Mouse (Mus musculus) CH12.LX (cell line): ENCODE measurements at regions not wholly inside any gene's neighbourhood (a gene's known extent, or its start where the extent isn't known, plus 50 kb on each side); places are given as distances from the start of the nearest gene placed in this dataset.

Experiments used
- DNase-seq: peaks from one replicate; pipeline ENCODE4 v3.0.0-alpha.2; 2013; ENCODE audit errors: extremely low read depth
- H3K27ac ChIP-seq: 2 replicates; pipeline ENCODE4 v1.5.1; 2012; ENCODE audit warnings: low read depth, mild to moderate bottlenecking, control low read depth, moderate library complexity; ENCODE audit not compliant: insufficient read depth
- H3K27me3 ChIP-seq: replicated peaks from 2 replicates; pipeline ENCODE3; 2012; ENCODE audit warnings: inconsistent platforms
- H3K36me3 ChIP-seq, 2 experiments: replicated peaks in 1 of 2; 2 replicates each; pipeline versions ENCODE3 to v1.6.1; 2012; ENCODE audit warnings: inconsistent platforms in 1 of 2, low read length in 1 of 2, mild to moderate bottlenecking in 1 of 2, mixed read lengths in 1 of 2, moderate library complexity in 1 of 2; ENCODE audit not compliant: control insufficient read depth in 1 of 2, insufficient read depth in 1 of 2
- H3K4me1 ChIP-seq, 2 experiments: 2 replicates each; pipeline ENCODE4 v1.6.1; 2012; ENCODE audit warnings: inconsistent platforms in 1 of 2, moderate library complexity in 1 of 2; ENCODE audit not compliant: insufficient read depth in 2 of 2, control insufficient read depth in 1 of 2
- H3K4me2 ChIP-seq: 2 replicates; pipeline ENCODE4 v1.6.1; 2012; ENCODE audit warnings: low read depth, mild to moderate bottlenecking, control low read depth; ENCODE audit not compliant: poor library complexity, insufficient read depth, severe bottlenecking
- H3K4me3 ChIP-seq, 3 experiments: fragments of 150-350 bp in 1 of 3; sonication (generic) in 1 of 3; replicated peaks in 1 of 3; 2 replicates each; pipeline versions ENCODE3 to v1.5.1; 2011 to 2012; ENCODE audit warnings: low read depth in 2 of 3, low read length in 2 of 3, mild to moderate bottlenecking in 2 of 3, moderate library complexity in 2 of 3, control low read depth in 1 of 3, improper control_type of control experiment in 1 of 3, inconsistent platforms in 1 of 3, mixed read lengths in 1 of 3; ENCODE audit not compliant: poor library complexity in 1 of 3
- H3K79me2 ChIP-seq: replicated peaks from 2 replicates; pipeline ENCODE4 v1.6.1; 2012; ENCODE audit warnings: mild to moderate bottlenecking, moderate library complexity; ENCODE audit not compliant: control insufficient read depth, poor library complexity, insufficient read depth, severe bottlenecking; ENCODE audit errors: extremely low read depth
- H3K9ac ChIP-seq: 2 replicates; pipeline ENCODE4 v1.6.1; 2012; ENCODE audit warnings: low read depth, mild to moderate bottlenecking, control low read depth, moderate library complexity; ENCODE audit not compliant: insufficient read depth
- H3K9me3 ChIP-seq: replicated peaks from 2 replicates; pipeline ENCODE3; 2012; ENCODE audit warnings: low read length, inconsistent platforms, mixed read lengths
- BHLHE40 ChIP-seq: IDR thresholded peaks from 2 replicates; pipeline ENCODE4 v1.6.1; 2011; ENCODE audit warnings: mild to moderate bottlenecking, low read depth, low read length, improper control_type of control experiment
- CTCF ChIP-seq, 2 experiments: IDR thresholded peaks in 1 of 2; conservative IDR thresholded peaks in 1 of 2; 2 replicates each; pipeline ENCODE4 v1.5.1; 2011 to 2012; ENCODE audit warnings: low read depth in 2 of 2, low read length in 2 of 2, improper control_type of control experiment in 1 of 2, inconsistent platforms in 1 of 2, mild to moderate bottlenecking in 1 of 2, moderate library complexity in 1 of 2
- E2F4 ChIP-seq: IDR thresholded peaks from 2 replicates; pipeline ENCODE4 v1.6.1; 2011; ENCODE audit warnings: low read depth, low read length, improper control_type of control experiment; ENCODE audit not compliant: insufficient replicate concordance
- ELF1 ChIP-seq: IDR thresholded peaks from 2 replicates; pipeline ENCODE4 v1.6.1; 2014; ENCODE audit warnings: low read depth, mild to moderate bottlenecking, inconsistent platforms, low read length, improper control_type of control experiment
- EP300 ChIP-seq: IDR thresholded peaks from 2 replicates; pipeline ENCODE4 v1.6.1; 2011; ENCODE audit warnings: low read length, improper control_type of control experiment
- JUN ChIP-seq: IDR thresholded peaks from 2 replicates; pipeline ENCODE4 v1.6.1; 2011; ENCODE audit warnings: low read depth, mild to moderate bottlenecking, low read length, improper control_type of control experiment, moderate library complexity; ENCODE audit not compliant: insufficient read depth
- JUND ChIP-seq: conservative IDR thresholded peaks from 2 replicates; pipeline ENCODE4 v1.6.1; 2011; ENCODE audit warnings: low read depth, low read length, improper control_type of control experiment
- KAT2A ChIP-seq: IDR thresholded peaks from 2 replicates; pipeline ENCODE4 v1.6.1; 2012; ENCODE audit warnings: low read length, improper control_type of control experiment, inconsistent platforms; ENCODE audit not compliant: insufficient replicate concordance
- MAFK ChIP-seq: IDR thresholded peaks from 2 replicates; pipeline ENCODE4 v1.6.1; 2011; ENCODE audit warnings: low read length, improper control_type of control experiment; ENCODE audit not compliant: insufficient replicate concordance
- MAZ ChIP-seq: IDR thresholded peaks from 2 replicates; pipeline ENCODE4 v1.6.1; 2012; ENCODE audit warnings: low read depth, mild to moderate bottlenecking, inconsistent platforms, low read length, improper control_type of control experiment, moderate library complexity
- MXI1 ChIP-seq: IDR thresholded peaks from 2 replicates; pipeline ENCODE4 v1.6.1; 2011; ENCODE audit warnings: mild to moderate bottlenecking, low read depth, low read length, improper control_type of control experiment
- PAX5 ChIP-seq: IDR thresholded peaks from 2 replicates; pipeline ENCODE4 v1.6.1; 2012; ENCODE audit warnings: low read length, inconsistent platforms, mixed read lengths
- RAD21 ChIP-seq: IDR thresholded peaks from 2 replicates; pipeline ENCODE4 v1.6.1; 2011; ENCODE audit warnings: low read depth, mild to moderate bottlenecking, low read length, improper control_type of control experiment, moderate library complexity
- RCOR1 ChIP-seq: conservative IDR thresholded peaks from 2 replicates; pipeline ENCODE4 v1.6.1; 2012; ENCODE audit warnings: low read depth, mild to moderate bottlenecking, inconsistent platforms, low read length, improper control_type of control experiment
- SIN3A ChIP-seq: IDR thresholded peaks from 2 replicates; pipeline ENCODE4 v1.6.1; 2012; ENCODE audit warnings: low read length, improper control_type of control experiment, inconsistent platforms
- TBP ChIP-seq: conservative IDR thresholded peaks from 2 replicates; pipeline ENCODE4 v1.6.1; 2011; ENCODE audit warnings: low read depth, low read length, improper control_type of control experiment
- TCF12 ChIP-seq: IDR thresholded peaks from 2 replicates; pipeline ENCODE4 v1.6.1; 2014; ENCODE audit warnings: low read depth, mild to moderate bottlenecking, inconsistent platforms, low read length, improper control_type of control experiment
- UBTF ChIP-seq: IDR thresholded peaks from 2 replicates; pipeline ENCODE4 v1.6.1; 2012; ENCODE audit warnings: low read depth, mild to moderate bottlenecking, inconsistent platforms, low read length, improper control_type of control experiment, moderate library complexity
- USF1 ChIP-seq: IDR thresholded peaks from 2 replicates; pipeline ENCODE4 v1.6.1; 2014; ENCODE audit warnings: low read depth, mild to moderate bottlenecking, inconsistent platforms, low read length, improper control_type of control experiment
- ZMIZ1 ChIP-seq: IDR thresholded peaks from 2 replicates; pipeline ENCODE4 v1.6.1; 2012; ENCODE audit warnings: low read depth, mild to moderate bottlenecking, inconsistent platforms, low read length, improper control_type of control experiment
- dilution Hi-C: fragments of 300-500 bp; cut with MboI; formaldehyde crosslinking; loops from 2 replicates; pipeline ENCODE4 v1.14.3; 2020; ENCODE audit warnings: low sequenced_read_pairs; ENCODE audit not compliant: extremely low pct_unique_long_range_greater_than_20kb, extremely low pct_ligation_motif_present
- in situ Hi-C: fragments of 300-500 bp; cut with MboI; formaldehyde crosslinking; loops from 3 replicates; pipeline ENCODE4 v1.14.3; 2019; ENCODE audit warnings: low sequenced_read_pairs, low pct_ligation_motif_present, low pct_unique_long_range_greater_than_20kb, mixed read lengths

- no peak for TF ChIP-seq KAT2A
- TF ChIP-seq MAFK, result no peak
- TF ChIP-seq MAZ, result no peak
- TF ChIP-seq JUND, result no peak
- no peak for TF ChIP-seq TBP
- TF ChIP-seq JUN, result no peak
- no peak for TF ChIP-seq MXI1
- Histone ChIP-seq H3K4me1 (no peaks in the 10 kb centered on the region), H3K4me3 (no peak overlapping the region), H3K9ac (no peak overlapping the region), H3K36me3 (no peaks in the 10 kb centered on the region), H3K9me3 (peaks cover 27% of the 10 kb centered on the region), H3K4me2 (no peak overlapping the region), H3K27me3 (no peaks in the 10 kb centered on the region), H3K27ac (no peak overlapping the region), H3K79me2 (no peaks in the 10 kb centered on the region)
- dilution Hi-C loops, result no loop called here
- in situ Hi-C loops, result no loop called here
- no peak for DNase-seq
These were observed 189.5 kb upstream of the 4931417E11Rik start for GRCm38 (mm10) chr6:73658988-73659387.

DNA sequence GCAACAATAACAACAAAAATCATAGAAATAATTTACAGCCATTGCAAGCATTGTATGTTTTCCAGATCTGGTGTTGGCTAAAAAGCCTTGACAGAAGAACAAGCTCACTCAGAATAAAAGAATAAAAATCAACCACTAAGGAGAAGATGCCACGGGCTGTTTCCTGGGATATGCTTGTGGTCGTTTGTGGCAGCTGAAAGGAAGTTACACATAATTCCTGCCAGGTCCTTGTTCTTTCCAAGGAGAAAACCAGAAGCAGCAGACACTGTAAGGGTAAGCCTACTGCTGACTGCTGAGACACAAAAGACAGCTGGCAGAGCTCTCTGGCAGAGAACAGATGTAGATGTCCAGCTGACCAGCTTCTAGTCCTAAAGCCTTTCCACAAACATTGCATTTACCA lies 175.9 kb upstream of the 4931417E11Rik start:
- H3K79me2 ChIP-seq, result no peaks in the 10 kb centered on the region
- H3K36me3 ChIP-seq, result no peaks in the 10 kb centered on the region
- dilution Hi-C loops, result no loop called here
- H3K9me3 ChIP-seq, result peaks cover 15% of the 10 kb centered on the region
- H3K27me3 ChIP-seq, result no peaks in the 10 kb centered on the region
- no peak overlapping the region for H3K4me2 ChIP-seq
- H3K4me3 ChIP-seq, result no peak overlapping the region
- no peak for DNase-seq
- in situ Hi-C loops, result no loop called here
- TF ChIP-seq UBTF (no peak), ELF1 (no peak), ZMIZ1 (no peak), KAT2A (no peak), PAX5 (no peak), USF1 (no peak), E2F4 (no peak), SIN3A (no peak), EP300 (no peak), MAZ (no peak), MXI1 (no peak), TCF12 (no peak), CTCF (conservative IDR thresholded peaks at IDR 0.05 in 1 of 2, IDR thresholded peaks at IDR 0.05 in 1 of 2; ENCODE audit: low read depth in 2 of 2, low read length in 2 of 2) (no peak), RCOR1 (no peak), RAD21 (no peak), TBP (no peak), BHLHE40 (no peak)
- H3K9ac ChIP-seq, result no peak overlapping the region
- no peak overlapping the region for H3K27ac ChIP-seq
- no peaks in the 10 kb centered on the region for H3K4me1 ChIP-seq
